Mouse (Mus musculus) thymus, adult 2 months (tissue): ENCODE results near the gene Stab1.

ENCODE experiments used
- CTCF ChIP-seq: fragments of 200-500 bp; IDR thresholded peaks from 2 replicates; pipeline ENCODE4 v1.5.1; 2012; ENCODE audit warnings: mild to moderate bottlenecking, control low read depth, low read length, moderate library complexity, borderline replicate concordance; ENCODE audit not compliant: control insufficient read depth, poor library complexity, insufficient read depth; ENCODE audit errors: extremely low read depth
- POLR2A ChIP-seq: fragments of 200-500 bp; IDR thresholded peaks from 2 replicates; pipeline ENCODE4 v1.6.1; 2012; ENCODE audit warnings: mild to moderate bottlenecking, low read length, control low read depth, moderate library complexity; ENCODE audit not compliant: control insufficient read depth, poor library complexity, insufficient read depth; ENCODE audit errors: extremely low read depth

DNA sequence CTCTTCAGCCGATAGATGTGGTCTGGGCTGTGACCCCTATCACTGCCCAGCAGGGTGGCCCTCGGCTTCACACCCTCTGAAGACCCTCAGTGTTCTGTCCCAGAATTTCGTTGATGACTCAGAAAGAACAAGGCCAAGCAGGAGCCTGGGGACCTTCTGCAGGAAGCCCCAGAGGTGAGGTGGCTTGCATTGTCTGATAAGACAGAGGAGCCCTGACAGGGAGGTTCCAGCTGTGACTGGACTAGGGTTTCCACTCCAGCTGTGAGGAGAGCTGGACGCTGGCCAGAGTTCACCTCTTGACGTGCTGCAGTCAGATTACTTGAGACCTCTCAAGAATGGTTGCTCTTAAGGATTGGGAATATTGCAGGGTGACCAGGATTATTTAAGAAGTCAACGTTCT lies 36.4 kb downstream of the Stab1 start:
- no peak for TF ChIP-seq CTCF
- TF ChIP-seq POLR2A, result no peak
